Mouse (Mus musculus) ZHBTc4 (cell line): ENCODE measurements around the gene Dnah2.
A peak's percentile ranks its signal among the peaks of the same experiment; 100 is the strongest.

ENCODE experiments used
- DNase-seq: peaks from one replicate; pipeline ENCODE4 v3.0.0-alpha.2; 2011; ENCODE audit warnings: low read depth, low spot score

Gene Dnah2

GRCm38 (mm10) chr11:69408541-69409377 is 140.2 kb downstream of the Dnah2 start:
- peak; percentile 94 for DNase-seq

- no peak for DNase-seq
These were observed 141.2 kb downstream of the Dnah2 start for GRCm38 (mm10) chr11:69407724-69408004.

- DNase-seq = no peak
These were observed 141.8 kb downstream of the Dnah2 start for GRCm38 (mm10) chr11:69406867-69407723.

GRCm38 (mm10) chr11:69406282-69406681 is 142.6 kb downstream of the Dnah2 start:
- no peak for DNase-seq

GRCm38 (mm10) chr11:69405397-69406200 is 143.3 kb downstream of the Dnah2 start:
- no peak for DNase-seq

- no peak for DNase-seq
These were observed 144.1 kb downstream of the Dnah2 start for GRCm38 (mm10) chr11:69404595-69405396.

DNA sequence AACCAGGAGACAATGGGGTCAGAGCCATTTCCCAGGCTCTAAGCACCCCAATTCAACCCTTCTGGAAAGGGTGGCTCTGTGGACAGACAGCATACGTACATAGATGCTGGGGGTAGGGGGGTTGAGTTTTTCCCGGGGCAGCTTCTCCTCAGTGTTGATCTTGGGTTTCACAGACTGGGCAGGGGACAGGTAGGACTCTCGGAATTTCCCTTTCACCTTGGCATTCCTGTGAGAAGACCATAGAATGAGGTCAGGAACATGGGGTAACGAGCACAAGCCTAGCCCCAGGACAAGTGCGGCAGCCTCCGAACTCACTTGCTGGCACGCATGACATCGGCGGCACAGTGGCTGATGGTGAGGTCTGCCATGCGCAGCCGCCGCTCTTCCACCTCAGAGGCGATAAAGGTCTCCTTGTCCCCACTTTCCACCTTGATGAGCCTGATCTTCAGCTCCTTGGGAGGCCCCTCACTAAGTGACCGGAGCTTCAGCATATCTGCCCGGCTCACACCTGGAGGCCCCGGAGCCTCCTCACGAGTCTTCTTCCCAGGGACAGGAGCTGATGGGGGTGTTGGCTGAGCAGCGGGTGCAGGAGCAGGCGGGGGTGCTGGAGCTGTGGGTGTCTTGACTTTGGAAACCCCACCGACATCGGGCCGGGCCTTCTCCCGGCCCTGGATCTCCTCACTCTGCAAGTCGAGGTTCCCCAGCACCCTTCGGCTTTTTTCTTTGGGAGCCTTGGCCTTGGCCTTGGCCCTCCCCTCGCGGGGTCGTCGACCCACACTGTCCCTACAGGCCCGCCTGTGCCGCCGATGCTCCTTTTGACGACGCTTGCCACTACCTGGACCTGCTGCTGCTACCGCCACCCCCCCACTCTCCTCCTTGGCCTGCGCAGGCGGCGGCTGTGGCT is 145.0 kb downstream of the Dnah2 start:
- no peak for DNase-seq

GRCm38 (mm10) chr11:69401987-69402386 is 146.9 kb downstream of the Dnah2 start:
- DNase-seq = no peak

- peak; percentile 98 for DNase-seq
These were observed 147.7 kb downstream of the Dnah2 start for GRCm38 (mm10) chr11:69401210-69401637.

DNA sequence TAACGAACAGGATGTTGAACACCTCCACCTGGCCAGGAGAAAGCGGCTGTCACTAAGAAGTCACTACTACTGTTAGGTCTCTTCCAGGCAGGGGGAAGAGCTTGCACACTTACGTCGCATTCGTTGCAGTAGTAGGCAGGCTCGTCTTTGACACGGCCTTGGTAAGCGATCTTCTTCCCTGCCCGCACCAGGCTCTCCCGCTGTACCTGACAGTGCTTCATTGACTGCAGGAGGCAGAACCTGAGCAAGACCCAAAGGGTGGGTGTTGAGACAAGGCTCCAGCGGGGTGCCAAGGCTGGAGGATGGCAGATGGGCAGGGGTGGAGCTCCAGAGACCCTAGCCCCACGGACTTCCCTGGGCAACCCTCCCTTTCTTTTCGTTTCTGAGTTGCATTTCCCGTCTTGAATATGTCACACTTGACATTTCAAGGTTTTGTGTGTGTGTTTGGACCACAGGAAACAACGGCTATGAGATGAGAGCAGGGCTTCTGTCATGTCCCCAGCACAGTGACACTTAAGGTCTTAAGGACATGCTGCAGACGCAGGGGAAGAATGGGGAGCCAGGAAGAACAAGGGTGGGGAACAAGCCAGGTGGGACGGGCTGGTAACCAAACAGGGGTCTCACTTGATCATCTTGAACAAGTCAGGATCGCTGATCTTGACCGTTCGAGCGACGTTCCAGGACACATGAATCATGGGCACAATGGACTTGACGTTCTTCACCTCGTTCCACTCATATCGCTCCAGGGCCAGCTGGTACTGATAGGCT is 148.6 kb downstream of the Dnah2 start:
- DNase-seq = no peak

- DNase-seq = peak; percentile 78
These were observed 149.5 kb downstream of the Dnah2 start for GRCm38 (mm10) chr11:69399201-69400082.

DNA sequence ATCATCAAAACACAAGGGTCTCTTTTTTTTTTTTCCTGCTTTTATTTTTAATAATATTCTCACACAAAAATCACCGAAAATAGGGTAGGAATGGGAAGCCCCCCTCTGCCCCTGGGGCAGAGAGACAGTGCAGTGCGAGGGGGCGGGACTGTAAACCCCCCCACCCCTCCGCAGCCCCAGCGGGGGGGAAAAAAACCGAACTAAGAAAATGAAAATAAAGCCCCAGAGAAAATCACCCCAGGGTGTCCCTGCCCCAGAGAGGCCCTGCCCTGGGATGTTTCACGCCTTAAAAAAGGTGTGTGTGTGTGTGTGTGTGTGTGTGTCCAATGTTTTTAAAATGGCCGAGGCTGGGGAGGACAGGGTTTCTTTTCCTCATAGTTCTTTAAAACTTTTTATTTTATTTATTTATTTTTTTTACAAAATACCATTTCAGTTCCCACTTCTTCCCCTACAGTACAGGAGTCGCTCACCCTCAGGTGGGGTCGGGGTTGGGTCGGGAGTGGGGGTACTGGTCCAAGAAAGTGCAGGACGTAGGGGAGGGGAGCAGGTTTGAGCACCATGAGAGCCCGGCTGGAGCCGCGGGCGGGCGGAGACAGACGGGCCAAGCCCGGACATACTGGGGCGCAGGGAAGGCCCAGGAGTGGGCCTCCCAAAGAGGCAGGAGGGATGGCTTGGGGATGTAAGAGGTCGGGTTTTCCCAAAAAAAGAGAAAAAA is 150.3 kb downstream of the Dnah2 start:
- DNase-seq = no peak

DNA sequence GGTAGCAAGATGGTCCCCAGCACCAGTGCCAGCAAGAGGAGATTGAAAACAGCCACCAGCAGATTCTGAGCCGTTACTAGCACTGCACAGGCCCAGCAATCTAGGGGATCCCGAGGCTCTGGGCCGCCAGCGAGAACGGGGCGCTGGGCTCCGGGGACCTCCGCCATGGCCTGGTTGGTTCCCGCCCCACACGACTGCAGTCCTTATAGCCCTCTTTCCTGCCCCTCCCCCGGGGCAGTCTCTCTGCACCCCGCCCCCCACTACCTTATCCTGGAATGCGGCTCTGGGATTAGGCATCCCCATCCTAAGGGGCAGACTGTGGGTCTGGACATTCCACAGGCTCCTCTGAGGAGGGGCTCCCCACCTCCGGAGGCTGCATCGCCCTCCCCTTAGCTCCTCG is 150.9 kb downstream of the Dnah2 start, which contains the start of gene Tmem88:
Gene Tmem88 (minus strand): TSS at position 176 of the 400 bp plus-strand sequence.
- peak; percentile 59 for DNase-seq

GRCm38 (mm10) chr11:69397581-69398057 is 151.3 kb downstream of the Dnah2 start:
- DNase-seq = peak; percentile 44

DNA sequence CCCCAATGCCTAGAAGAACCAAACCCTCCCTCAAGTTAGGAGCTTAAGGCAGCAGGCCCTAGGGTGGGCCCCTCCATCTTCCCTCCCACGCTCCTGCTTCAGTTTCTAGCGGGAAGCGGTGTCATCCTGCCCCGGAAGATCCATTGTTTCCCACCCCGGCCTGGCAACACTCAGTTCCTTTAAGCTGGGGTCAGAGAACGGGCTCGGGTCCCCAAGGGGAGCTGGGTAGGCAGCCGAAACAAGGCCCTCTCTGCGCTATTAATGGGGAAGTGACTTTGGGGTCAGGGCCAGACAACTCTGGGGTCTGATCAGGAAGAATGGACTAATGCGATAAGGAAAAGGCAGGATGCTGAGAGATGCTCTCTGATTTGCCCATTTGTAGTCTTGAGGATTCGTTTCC is 152.1 kb downstream of the Dnah2 start:
- no peak for DNase-seq

GRCm38 (mm10) chr11:69395634-69396373 is 153.1 kb downstream of the Dnah2 start:
- DNase-seq = peak; percentile 99

DNA sequence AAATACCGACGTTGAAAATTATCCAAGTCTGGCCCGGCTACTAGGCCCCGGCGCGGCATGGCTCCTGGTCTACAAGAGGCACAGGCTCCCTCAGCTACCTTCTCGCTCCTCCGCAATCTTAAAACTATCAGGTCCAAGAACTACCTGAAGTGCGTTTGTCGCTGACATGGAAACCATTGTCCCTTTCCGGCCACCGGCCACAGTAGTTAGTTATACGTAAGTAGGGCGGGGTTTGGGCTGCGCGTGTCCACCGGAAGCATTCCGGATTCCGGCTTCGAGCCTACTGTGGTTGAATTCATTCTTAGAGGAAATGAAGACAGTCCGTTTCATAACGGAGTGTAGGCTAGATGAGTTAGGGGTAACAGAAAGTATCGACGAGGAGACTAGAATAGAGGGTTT is 153.7 kb downstream of the Dnah2 start, which contains the start of the genes Naa38 and Cyb5d1:
Gene Naa38 (plus strand): TSS at position 253 of the 399 bp plus-strand sequence.
Gene Cyb5d1 (minus strand): TSS at position 397 of the 399 bp plus-strand sequence.
- peak; percentile 93 for DNase-seq
